Mouse (Mus musculus): ENCODE data around the gene Sprr4. TPM values are rescaled to one million over a fixed set of nuclear protein-coding genes. Genes with fewer than 3 reads are reported as not detected.

Gene Sprr4
- polyA plus RNA-seq, 1 experiment from 2014 or later, result not detected

Other genes starting within 250 kb of the Sprr4 start
- gene Sprr2a3, start 215.1 kb downstream of the Sprr4 start, polyA plus RNA-seq (2018), result not detected in 3 replicates
- not detected in 3 replicates for gene Sprr2b, start 183.9 kb downstream of the Sprr4 start, polyA plus RNA-seq (2018)
- not detected in 3 replicates for gene Sprr2d, start 161.4 kb downstream of the Sprr4 start, polyA plus RNA-seq (2018)
- not detected in 3 replicates for gene Sprr2e, start 148.3 kb downstream of the Sprr4 start, polyA plus RNA-seq (2018)
- gene Sprr2f, start 135.3 kb downstream of the Sprr4 start, polyA plus RNA-seq (2018), result not detected in 3 replicates
- not detected in 3 replicates for gene Sprr2h, start 114.8 kb downstream of the Sprr4 start, polyA plus RNA-seq (2018)
- gene Sprr2i, start 92.5 kb downstream of the Sprr4 start, polyA plus RNA-seq (2018), result not detected in 3 replicates
- not detected in 3 replicates for gene Sprr2j-ps, start 82.4 kb downstream of the Sprr4 start, polyA plus RNA-seq (2018)
- 0.59 to 4.8 TPM (median 3.2 TPM) in 3 replicates for gene Gm9774, start 71.1 kb downstream of the Sprr4 start, polyA plus RNA-seq (2018)
- gene Sprr2k, start 67.9 kb downstream of the Sprr4 start, polyA plus RNA-seq (2018), result not detected in 3 replicates
- not detected in 3 replicates for gene Sprr1b, start 61.7 kb downstream of the Sprr4 start, polyA plus RNA-seq (2018)
- gene Sprr3, start 41.8 kb downstream of the Sprr4 start, polyA plus RNA-seq (2018), result not detected in 3 replicates
- gene Sprr1a, start 14.6 kb downstream of the Sprr4 start, polyA plus RNA-seq (2018), result not detected in 3 replicates
- not detected in 3 replicates for gene 2310046K23Rik, start 34.0 kb upstream of the Sprr4 start, polyA plus RNA-seq (2018)
- not detected in 3 replicates for gene Ivl, start 73.2 kb upstream of the Sprr4 start, polyA plus RNA-seq (2018)
- gene Smcp, start 88.5 kb upstream of the Sprr4 start, polyA plus RNA-seq (2018), result not detected in 3 replicates
- gene 2210017I01Rik, start 107.0 kb upstream of the Sprr4 start, polyA plus RNA-seq (2018), result not detected in 3 replicates
- not detected in 3 replicates for gene Lce6a, start 121.2 kb upstream of the Sprr4 start, polyA plus RNA-seq (2018)
- not detected in 3 replicates for gene Lce1a1, start 147.8 kb upstream of the Sprr4 start, polyA plus RNA-seq (2018)
- gene Lce1b, start 156.4 kb upstream of the Sprr4 start, polyA plus RNA-seq (2018), result not detected in 3 replicates
- gene Lce1a2, start 169.8 kb upstream of the Sprr4 start, polyA plus RNA-seq (2018), result not detected in 3 replicates
- gene Lce1c, start 178.8 kb upstream of the Sprr4 start, polyA plus RNA-seq (2018), result not detected in 3 replicates
- gene Lce1d, start 186.7 kb upstream of the Sprr4 start, polyA plus RNA-seq (2018), result not detected in 3 replicates
- not detected in 3 replicates for gene Lce1e, start 208.6 kb upstream of the Sprr4 start, polyA plus RNA-seq (2018)
- not detected in 3 replicates for gene Lce1f, start 219.9 kb upstream of the Sprr4 start, polyA plus RNA-seq (2018)
- not detected in 3 replicates for gene Gm38119, start 238.6 kb upstream of the Sprr4 start, polyA plus RNA-seq (2018)

All from macrophage (primary cell).